Mouse (Mus musculus) embryonic facial prominence, embryonic 13.5 days (tissue): ENCODE measurements around the gene Tes3-ps. TPM values are rescaled to one million over a fixed set of nuclear protein-coding genes. Genes with fewer than 3 reads are reported as not detected.

Source experiments
- ATAC-seq: fragments of 200-750 bp; cut with Nextera tagmentation; 2 replicates; pipeline ENCODE4 v1.8.0; 2017; ENCODE audit warnings: low read depth; ENCODE audit not compliant: insufficient number of reproducible peaks, insufficient read depth, low FRiP score, low TSS enrichment
- H3K27ac ChIP-seq: fragments of 300-500 bp; sonication (generic); 2 replicates; pipeline ENCODE4 v1.5.1; 2015; ENCODE audit warnings: moderate library complexity, mild to moderate bottlenecking, inconsistent platforms
- H3K27me3 ChIP-seq: fragments of 300-500 bp; sonication (generic); 2 replicates; pipeline ENCODE4 v1.6.1; 2015; ENCODE audit warnings: mild to moderate bottlenecking, inconsistent platforms
- H3K36me3 ChIP-seq: fragments of 300-500 bp; sonication (generic); 2 replicates; pipeline ENCODE4 v1.6.1; 2015; ENCODE audit warnings: mild to moderate bottlenecking, inconsistent platforms
- H3K4me1 ChIP-seq: fragments of 300-500 bp; sonication (generic); 2 replicates; pipeline ENCODE4 v1.6.1; 2015; ENCODE audit warnings: inconsistent platforms
- H3K4me2 ChIP-seq: fragments of 300-500 bp; sonication (generic); 2 replicates; pipeline ENCODE4 v1.6.1; 2015; ENCODE audit warnings: moderate library complexity, mild to moderate bottlenecking, inconsistent platforms
- H3K4me3 ChIP-seq: fragments of 300-500 bp; sonication (generic); 2 replicates; pipeline ENCODE4 v1.5.1; 2015; ENCODE audit warnings: mild to moderate bottlenecking, inconsistent platforms
- H3K9ac ChIP-seq: fragments of 300-500 bp; sonication (generic); 2 replicates; pipeline ENCODE4 v1.6.1; 2015; ENCODE audit warnings: mild to moderate bottlenecking, inconsistent platforms
- H3K9me3 ChIP-seq: fragments of 300-500 bp; sonication (generic); 2 replicates; pipeline ENCODE4 v1.6.1; 2016; ENCODE audit warnings: inconsistent platforms
- WGBS: fragments of 180-500 bp; shearing (Covaris S2); methylation state at CpG from one replicate; pipeline ENCODE4 v1.1.7; 2015; ENCODE audit warnings: mixed read lengths; 5-methylcytosine and 5-hydroxymethylcytosine counted together
- polyA plus RNA-seq: library from polyadenylated mRNA; unstranded; fragments of >200 nt; fragmentation: Nextera tagmentation; extraction: Ambion mirVana; gene quantifications from 2 replicates; pipeline ENCODE4 v1.2.1, GENCODE M21; 2015

Tes3-ps gene
- polyA plus RNA-seq, 1 experiment from 2014 or later: 1.4 TPM

DNA sequence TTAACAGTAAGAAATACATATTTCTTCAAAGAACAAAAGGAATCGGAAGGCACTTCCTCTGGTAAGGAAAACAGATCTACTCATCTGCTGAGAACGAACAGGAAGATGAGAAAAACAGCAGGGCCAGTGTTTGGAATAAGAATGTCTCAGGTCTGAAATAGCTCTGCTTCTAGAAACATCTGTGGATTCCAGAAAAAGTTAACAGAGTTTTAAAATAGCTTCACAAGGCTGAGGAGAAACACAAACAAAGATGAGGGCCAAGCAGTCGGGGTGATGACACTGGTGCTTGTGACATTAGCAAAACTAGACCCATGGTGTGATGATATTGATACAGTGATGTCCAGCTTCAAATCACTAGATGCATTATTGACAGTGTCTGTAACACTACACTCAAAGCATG, 14.1 kb downstream of the Tes3-ps start:
- H3K4me1 ChIP-seq: peaks cover 6% of the 10 kb centered on the region; the same call in 1 of the 2 replicates
- no peaks in the 10 kb centered on the region for H3K9me3 ChIP-seq
- 60% methylated on average over 3 of the region's 3 CpGs for WGBS
- no peak overlapping the region for H3K4me3 ChIP-seq
- H3K36me3 ChIP-seq: no peaks in the 10 kb centered on the region
- no peak for ATAC-seq
- no peak overlapping the region for H3K9ac ChIP-seq
- no peak overlapping the region for H3K27ac ChIP-seq
- no peaks in the 10 kb centered on the region for H3K27me3 ChIP-seq
- H3K4me2 ChIP-seq: no peak overlapping the region

DNA sequence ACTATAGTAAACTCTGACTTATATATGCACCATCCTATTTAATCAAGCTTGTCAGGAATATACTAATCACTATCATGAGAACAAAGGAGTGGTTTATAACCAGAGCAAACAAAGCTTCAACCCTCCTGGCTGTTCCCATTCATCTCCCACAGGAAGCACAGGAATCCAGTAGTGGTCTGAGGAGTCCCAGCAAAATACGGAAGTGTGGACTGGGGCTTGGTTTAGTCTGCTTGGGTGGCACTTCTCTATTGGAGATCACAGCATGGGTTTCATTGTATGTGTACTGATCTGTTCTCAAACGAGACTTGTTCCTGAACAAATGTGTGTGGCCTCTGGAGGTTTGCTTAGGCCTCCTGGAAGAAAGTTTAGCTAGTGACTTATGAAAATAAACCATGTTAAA, 25.6 kb downstream of the Tes3-ps start:
- 46% methylated on average over 2 of the region's 2 CpGs for WGBS
- Histone ChIP-seq H3K27me3 (no peaks in the 10 kb centered on the region), H3K36me3 (no peaks in the 10 kb centered on the region), H3K9ac (no peak overlapping the region), H3K4me2 (no peak overlapping the region), H3K4me1 (peaks cover 5% of the 10 kb centered on the region; the same call in 1 of the 2 replicates), H3K9me3 (no peaks in the 10 kb centered on the region), H3K27ac (no peak overlapping the region), H3K4me3 (no peak overlapping the region)
- ATAC-seq: no peak

DNA sequence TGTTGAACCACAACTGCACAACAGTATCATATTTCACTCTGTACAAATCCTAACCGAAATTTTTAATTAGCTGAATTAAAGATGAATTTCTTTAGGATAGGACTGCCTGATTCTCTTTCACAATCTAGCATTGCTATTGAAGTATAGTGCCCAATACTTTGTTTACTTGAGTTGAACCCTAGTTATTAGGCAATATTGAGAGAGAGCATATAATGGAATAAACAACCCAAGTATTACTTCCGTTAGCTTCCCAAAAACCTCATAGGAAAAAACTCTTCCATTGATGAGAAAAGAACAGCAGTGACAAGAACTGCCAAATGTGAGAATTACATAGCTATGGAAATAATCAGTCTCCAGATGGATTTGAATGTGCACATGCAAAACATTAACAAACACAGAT, 33.1 kb downstream of the Tes3-ps start:
- no peak overlapping the region for H3K4me3 ChIP-seq
- H3K27ac ChIP-seq: no peak overlapping the region
- WGBS: 55% methylated on average over 2 of the region's 2 CpGs
- H3K36me3 ChIP-seq: no peaks in the 10 kb centered on the region
- no peaks in the 10 kb centered on the region for H3K9me3 ChIP-seq
- H3K27me3 ChIP-seq: no peaks in the 10 kb centered on the region
- no peaks in the 10 kb centered on the region for H3K4me1 ChIP-seq
- no peak overlapping the region for H3K4me2 ChIP-seq
- H3K9ac ChIP-seq: no peak overlapping the region
- no peak for ATAC-seq

DNA sequence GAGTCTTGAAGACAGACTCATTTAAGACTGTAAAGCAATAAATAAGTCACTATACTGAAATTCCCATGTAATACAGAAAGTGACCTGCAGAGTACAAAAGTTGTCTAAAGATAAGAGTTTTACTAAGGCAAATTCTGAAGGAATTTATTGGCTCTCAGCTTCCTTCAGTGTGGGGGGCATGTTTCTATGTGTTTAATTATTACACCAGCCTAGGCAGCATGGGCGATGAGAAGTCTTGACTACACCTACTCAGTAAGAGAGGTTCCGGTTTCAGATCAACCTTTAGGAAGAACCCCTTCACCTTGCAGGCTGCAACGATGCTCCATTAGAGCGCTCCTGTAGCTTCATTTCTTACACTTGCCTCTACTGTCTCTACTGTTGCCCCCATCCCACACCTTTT, 37.5 kb downstream of the Tes3-ps start:
- no peak overlapping the region for H3K27ac ChIP-seq
- H3K4me1 ChIP-seq: no peaks in the 10 kb centered on the region
- H3K27me3 ChIP-seq: no peaks in the 10 kb centered on the region
- no peak for ATAC-seq
- H3K9ac ChIP-seq: no peak overlapping the region
- no peaks in the 10 kb centered on the region for H3K9me3 ChIP-seq
- H3K4me3 ChIP-seq: no peak overlapping the region
- no peak overlapping the region for H3K4me2 ChIP-seq
- WGBS: 94% methylated on average over 4 of the region's 4 CpGs
- no peaks in the 10 kb centered on the region for H3K36me3 ChIP-seq

DNA sequence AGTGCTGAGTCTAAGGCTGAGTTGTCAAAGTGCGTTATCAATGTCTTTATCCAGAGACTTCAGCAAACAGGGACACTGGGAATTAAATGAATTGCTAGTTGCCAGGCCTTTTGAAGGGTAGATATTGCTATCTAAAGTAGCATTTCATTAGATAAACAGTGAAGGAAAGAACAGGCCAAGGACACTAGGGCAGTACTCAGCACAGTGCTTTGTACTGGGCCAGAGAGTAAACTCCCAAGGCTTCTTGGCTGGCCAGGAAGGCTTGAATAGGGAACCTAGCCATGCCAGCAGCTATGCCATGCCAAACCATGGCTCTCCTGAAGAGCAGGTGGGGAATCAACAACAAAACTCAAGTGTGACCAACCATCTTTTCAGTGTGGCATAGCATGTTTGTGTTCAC, 43.8 kb downstream of the Tes3-ps start:
- no peaks in the 10 kb centered on the region for H3K36me3 ChIP-seq
- no peak for ATAC-seq
- no peak overlapping the region for H3K4me2 ChIP-seq
- 95% methylated on average over 1 of the region's 1 CpGs for WGBS
- peaks cover 4% of the 10 kb centered on the region; the same call in 1 of the 2 replicates for H3K4me1 ChIP-seq
- no peaks in the 10 kb centered on the region for H3K27me3 ChIP-seq
- H3K9ac ChIP-seq: no peak overlapping the region
- no peak overlapping the region for H3K4me3 ChIP-seq
- H3K27ac ChIP-seq: no peak overlapping the region
- no peaks in the 10 kb centered on the region for H3K9me3 ChIP-seq

DNA sequence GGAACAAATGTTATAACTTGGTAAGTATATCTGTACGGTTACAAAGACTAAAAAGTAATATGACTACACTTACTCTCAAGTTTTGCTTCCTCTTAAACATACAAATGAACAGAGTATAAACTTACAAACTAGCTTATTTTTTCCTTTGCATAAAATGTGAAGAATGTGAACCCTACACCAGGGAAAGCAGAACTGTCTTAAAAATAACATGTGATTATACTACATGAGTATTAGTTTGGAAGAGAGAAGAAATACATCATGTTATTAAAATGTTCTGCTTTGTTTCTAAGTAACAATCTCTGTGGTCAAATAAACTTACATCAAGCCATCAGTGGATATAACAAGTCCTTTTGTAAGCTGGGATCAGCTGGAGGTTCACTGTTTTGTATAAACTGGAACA, 45.6 kb downstream of the Tes3-ps start:
- peak overlapping the region; percentile 51; the same call in 1 of the 2 replicates for H3K27ac ChIP-seq
- H3K4me2 ChIP-seq: no peak overlapping the region
- H3K4me3 ChIP-seq: no peak overlapping the region
- WGBS: 50% methylated on average over 1 of the region's 1 CpGs
- H3K27me3 ChIP-seq: no peaks in the 10 kb centered on the region
- no peak for ATAC-seq
- H3K9ac ChIP-seq: no peak overlapping the region
- H3K36me3 ChIP-seq: no peaks in the 10 kb centered on the region
- H3K9me3 ChIP-seq: no peaks in the 10 kb centered on the region
- peaks cover 8% of the 10 kb centered on the region for H3K4me1 ChIP-seq

DNA sequence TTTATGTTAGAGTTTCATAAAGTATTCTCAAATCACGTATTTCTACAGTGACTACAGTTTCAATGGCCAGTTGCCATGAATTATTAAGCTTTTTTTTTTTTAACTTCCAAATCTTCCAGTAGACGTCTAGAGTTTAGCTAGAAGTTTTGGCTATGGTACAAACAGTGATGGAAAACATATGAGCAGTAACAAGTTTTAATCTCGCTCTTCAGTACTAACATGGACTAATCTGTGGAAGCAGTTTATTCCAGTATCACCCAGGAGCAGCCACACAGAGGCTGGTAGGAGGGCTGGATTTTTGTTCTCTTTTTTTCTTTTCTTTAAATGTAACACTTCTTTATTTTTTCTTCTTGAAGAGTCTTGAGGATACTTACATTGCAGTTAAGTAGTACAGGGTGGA, 51.2 kb downstream of the Tes3-ps start, which contains the start of gene Aspn:
Gene Aspn, plus strand, starts transcription at position 165 of the 400 bp plus-strand sequence.
- H3K4me1 ChIP-seq: peaks cover 26% of the 10 kb centered on the region; the same call in 1 of the 2 replicates
- H3K27ac ChIP-seq: peak within 1 kb of the TSS; percentile 82
- H3K4me3 ChIP-seq: peak within 1 kb of the TSS; percentile 17
- WGBS: 32% methylated on average over 3 of the region's 3 CpGs
- H3K9ac ChIP-seq: no peak within 1 kb of the TSS
- no peak for ATAC-seq
- H3K36me3 ChIP-seq: no peaks in the 10 kb centered on the region
- H3K9me3 ChIP-seq: no peaks in the 10 kb centered on the region
- H3K4me2 ChIP-seq: peak within 1 kb of the TSS; percentile 43
- no peaks in the 10 kb centered on the region for H3K27me3 ChIP-seq

DNA sequence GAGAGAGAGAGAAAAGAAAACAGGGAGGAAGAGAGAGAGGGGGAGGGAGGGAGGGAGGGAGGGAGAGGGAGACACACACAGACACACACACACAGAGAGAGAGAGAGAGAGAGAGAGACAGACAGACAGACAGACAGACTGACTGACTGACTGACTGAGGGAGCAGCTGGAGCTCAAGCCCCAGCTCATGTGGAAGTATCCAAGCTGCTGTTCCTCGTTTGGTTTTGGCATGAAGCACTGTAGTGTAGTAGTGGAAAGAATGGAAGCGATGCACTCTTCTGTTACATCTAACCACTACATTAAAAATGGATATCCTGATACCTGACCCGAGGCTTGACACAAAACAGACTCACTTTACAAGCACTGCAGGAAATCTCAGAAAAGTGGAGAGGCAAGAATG, 52.5 kb downstream of the Tes3-ps start:
- no peaks in the 10 kb centered on the region for H3K27me3 ChIP-seq
- H3K9me3 ChIP-seq: no peaks in the 10 kb centered on the region
- peaks cover 26% of the 10 kb centered on the region; the same call in 1 of the 2 replicates for H3K4me1 ChIP-seq
- peak overlapping the region; percentile 82 for H3K27ac ChIP-seq
- WGBS: 19% methylated on average over 3 of the region's 3 CpGs
- no peaks in the 10 kb centered on the region for H3K36me3 ChIP-seq
- H3K4me2 ChIP-seq: peak overlapping the region; percentile 43
- H3K4me3 ChIP-seq: peak overlapping the region; percentile 17
- 0 out of 2 replicates have a peak overlapping the region, but pooled peaks have one; percentile 27 for H3K9ac ChIP-seq
- ATAC-seq: peak; percentile 72

Other genes starting within 250 kb of the Tes3-ps start
- 1.5 and 2.8 TPM in 2 replicates for gene Susd3, start 244.6 kb upstream of the Tes3-ps start, polyA plus RNA-seq
- gene Fgd3, start 173.0 kb upstream of the Tes3-ps start, polyA plus RNA-seq: 0.55 and 1.00 TPM in 2 replicates
- gene Bicd2, start 151.7 kb upstream of the Tes3-ps start, polyA plus RNA-seq: 33.1 and 35.0 TPM in 2 replicates
- 13.7 and 14.4 TPM in 2 replicates for gene Ippk, start 72.1 kb upstream of the Tes3-ps start, polyA plus RNA-seq
- gene Ecm2, start 11.5 kb downstream of the Tes3-ps start, polyA plus RNA-seq: 1.3 and 1.4 TPM in 2 replicates
- 62.9 and 89.3 TPM in 2 replicates for gene Aspn, start 51.1 kb downstream of the Tes3-ps start, polyA plus RNA-seq
- 14.6 and 18.8 TPM in 2 replicates for gene Omd, start 89.1 kb downstream of the Tes3-ps start, polyA plus RNA-seq
- gene Ogn, start 114.7 kb downstream of the Tes3-ps start, polyA plus RNA-seq: 90.4 and 112 TPM in 2 replicates
- gene Cenpp, start 159.5 kb downstream of the Tes3-ps start, polyA plus RNA-seq: 27.2 and 29.4 TPM in 2 replicates
- 17.1 and 17.5 TPM in 2 replicates for gene Nol8, start 159.8 kb downstream of the Tes3-ps start, polyA plus RNA-seq
- 66.6 and 75.3 TPM in 2 replicates for gene Iars, start 188.8 kb downstream of the Tes3-ps start, polyA plus RNA-seq